Mouse (Mus musculus) myocyte (in vitro differentiated cells): ENCODE results near the gene Dnah10.

Source experiments
- E2F4 ChIP-seq: IDR thresholded peaks from one replicate; pipeline ENCODE4 v1.6.1; 2011; ENCODE audit warnings: mild to moderate bottlenecking, control low read depth, moderate library complexity; ENCODE audit not compliant: insufficient read depth
- MYOG ChIP-seq, 3 experiments: IDR thresholded peaks; one replicate each; pipeline ENCODE4 v1.6.1; 2011; ENCODE audit warnings: control low read depth in 2 of 3, low read depth in 2 of 3, mild to moderate bottlenecking in 2 of 3; ENCODE audit not compliant: insufficient read length in 2 of 3, control insufficient read depth in 1 of 3, insufficient read depth in 1 of 3
- POLR2A ChIP-seq: IDR thresholded peaks from one replicate; pipeline ENCODE4 v1.6.1; 2011; ENCODE audit warnings: low read depth, mild to moderate bottlenecking, control low read depth, moderate library complexity; ENCODE audit not compliant: insufficient read length
- TCF12 ChIP-seq: IDR thresholded peaks from one replicate; pipeline ENCODE4 v1.6.1; 2011; ENCODE audit warnings: mild to moderate bottlenecking, control low read depth; ENCODE audit not compliant: poor library complexity, insufficient read depth, severe bottlenecking

GRCm38 (mm10) chr5:124853079-124853478, 128.2 kb downstream of the Dnah10 start:
- TF ChIP-seq POLR2A (no peak), TCF12 (no peak), MYOG (IDR thresholded peaks at IDR 0.05; ENCODE audit: control insufficient read depth in 1 of 3, insufficient read depth in 1 of 3, insufficient read length in 2 of 3, low read depth in 2 of 3) (no peak), E2F4 (no peak)
